Mouse (Mus musculus) liver, embryonic 14.5 days (tissue): Measurements from ENCODE around the gene Ddost.

Experiments
- CTCF ChIP-seq: IDR thresholded peaks from 2 replicates; pipeline ENCODE4 v1.5.1; 2016; ENCODE audit warnings: antibody characterized with exemption, low read depth, control low read depth
- EP300 ChIP-seq: IDR thresholded peaks from 2 replicates; pipeline ENCODE4 v1.6.1; 2016; ENCODE audit warnings: antibody characterized with exemption, low read depth

DNA sequence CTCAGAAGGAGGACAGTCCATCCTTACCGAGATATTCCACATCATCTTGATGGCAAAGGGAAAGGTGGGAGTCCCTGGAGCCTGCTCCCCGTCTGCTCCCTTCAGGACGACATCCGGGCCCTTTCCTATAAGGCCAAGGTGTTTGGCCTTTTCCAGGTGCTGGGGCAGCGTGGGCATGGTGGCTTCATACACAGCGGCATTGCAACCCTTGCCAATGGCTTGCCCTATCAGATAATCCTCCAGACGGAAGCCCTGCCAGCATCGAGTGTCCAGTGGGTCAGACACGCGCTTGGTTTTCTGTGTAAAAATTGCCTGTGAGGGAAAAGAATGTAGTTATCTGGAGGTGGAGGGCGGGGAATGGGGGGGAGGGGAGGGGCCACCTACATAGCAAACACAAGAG is 16.2 kb downstream of the Ddost start:
- TF ChIP-seq CTCF (no peak), EP300 (no peak)
